Mouse (Mus musculus) thymus, adult 2 months (tissue): ENCODE measurements around the gene E130114P18Rik. TPM values are rescaled to one million over a fixed set of nuclear protein-coding genes. Genes with fewer than 3 reads are reported as not detected.

Source experiments
- DNase-seq: peaks from one replicate; pipeline ENCODE4 v3.0.0; 2021
- H3K27ac ChIP-seq: fragments of 200-500 bp; 2 replicates; pipeline ENCODE4 v1.5.1; 2012; ENCODE audit warnings: low read length, control low read depth; ENCODE audit not compliant: control insufficient read depth, insufficient read depth
- H3K27me3 ChIP-seq: fragments of 200-500 bp; 2 replicates; pipeline ENCODE4 v1.6.1; 2012; ENCODE audit warnings: mild to moderate bottlenecking, low read length, moderate library complexity, mixed read lengths; ENCODE audit not compliant: control insufficient read depth, insufficient read depth
- H3K36me3 ChIP-seq: fragments of 200-500 bp; 2 replicates; pipeline ENCODE4 v1.6.1; 2012; ENCODE audit warnings: mild to moderate bottlenecking, low read length, moderate library complexity; ENCODE audit not compliant: control insufficient read depth, insufficient read depth
- H3K4me1 ChIP-seq: fragments of 200-500 bp; replicated peaks from 2 replicates; pipeline ENCODE4 v1.6.1; 2012; ENCODE audit warnings: low read length; ENCODE audit not compliant: control insufficient read depth, insufficient read depth
- H3K4me3 ChIP-seq: fragments of 200-500 bp; 2 replicates; pipeline ENCODE4 v1.5.1; 2012; ENCODE audit warnings: mild to moderate bottlenecking, low read length, control low read depth, moderate library complexity; ENCODE audit not compliant: control insufficient read depth, insufficient read depth
- CTCF ChIP-seq: fragments of 200-500 bp; IDR thresholded peaks from 2 replicates; pipeline ENCODE4 v1.5.1; 2012; ENCODE audit warnings: mild to moderate bottlenecking, control low read depth, low read length, moderate library complexity, borderline replicate concordance; ENCODE audit not compliant: control insufficient read depth, poor library complexity, insufficient read depth; ENCODE audit errors: extremely low read depth
- POLR2A ChIP-seq: fragments of 200-500 bp; IDR thresholded peaks from 2 replicates; pipeline ENCODE4 v1.6.1; 2012; ENCODE audit warnings: mild to moderate bottlenecking, low read length, control low read depth, moderate library complexity; ENCODE audit not compliant: control insufficient read depth, poor library complexity, insufficient read depth; ENCODE audit errors: extremely low read depth
- WGBS: fragments of 180-500 bp; shearing (Covaris S2); methylation state at CpG from one replicate; pipeline ENCODE4 v1.1.7; 2018; 5-methylcytosine and 5-hydroxymethylcytosine counted together
- polyA plus RNA-seq: library from polyadenylated mRNA; depleted of rRNA; stranded (reverse); fragments of >200 nt; gene quantifications from 2 replicates; pipeline ENCODE4 v1.2.3, GENCODE M21; 2012

E130114P18Rik gene
- polyA plus RNA-seq, 1 experiment: 0.09 TPM

DNA sequence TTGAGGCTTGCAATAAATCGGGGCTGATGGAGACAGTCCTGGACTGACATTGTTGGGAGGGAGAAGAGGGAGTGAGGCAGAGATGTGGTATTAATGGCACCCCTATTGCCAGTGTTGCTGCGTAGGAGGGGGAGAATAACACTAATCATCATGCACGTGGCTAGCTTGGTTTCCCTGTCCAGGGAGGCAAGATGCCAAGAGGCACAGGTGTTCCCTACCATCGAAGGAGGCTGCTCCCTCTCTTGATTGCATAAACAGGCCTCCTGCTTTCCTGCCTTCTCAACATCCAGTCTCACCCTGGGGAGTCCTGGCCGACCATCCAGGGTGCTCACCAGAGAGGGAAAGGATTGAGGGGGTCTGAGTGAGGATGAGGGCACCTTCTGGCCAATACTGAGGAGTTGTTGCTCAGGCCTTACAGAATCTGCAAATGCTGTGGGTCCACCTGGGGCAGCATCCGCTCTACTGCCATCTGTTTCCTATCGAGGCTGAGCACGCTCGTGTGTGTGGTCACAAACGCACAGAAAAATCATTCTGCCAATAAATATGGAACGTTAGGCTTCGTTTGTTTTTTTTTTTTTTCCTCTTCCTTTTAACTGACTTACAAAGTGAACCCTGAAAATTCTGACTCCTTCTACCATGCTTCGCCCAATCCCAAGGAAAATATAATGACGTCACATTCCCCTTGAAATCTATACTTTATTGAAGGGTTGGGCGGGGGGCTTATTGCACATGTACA, 130.0 kb downstream of the E130114P18Rik start:
- WGBS: 15% methylated on average over 15 of the region's 15 CpGs
- H3K4me3 ChIP-seq: no peak overlapping the region

DNA sequence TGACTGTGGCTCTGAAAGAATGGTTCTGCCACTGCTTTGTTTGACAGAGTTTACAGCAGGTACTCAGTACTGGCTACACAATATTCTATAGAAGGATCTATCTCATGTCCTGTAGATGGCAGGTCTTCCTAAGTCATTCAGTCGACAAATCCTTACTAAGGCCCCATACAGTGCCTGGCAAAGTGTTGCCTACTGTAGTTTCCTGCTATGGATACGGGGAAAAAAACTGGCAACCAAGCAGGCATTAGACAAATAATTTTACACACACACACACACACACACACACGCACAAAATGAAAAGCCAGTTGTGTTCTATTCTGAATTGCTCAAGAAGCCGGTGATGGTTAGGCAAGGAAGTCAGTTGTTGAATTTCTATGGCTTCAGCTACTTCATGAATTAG, 130.6 kb downstream of the E130114P18Rik start:
- WGBS: 76% methylated on average over 4 of the region's 4 CpGs
- Histone ChIP-seq H3K27ac (no peak overlapping the region), H3K4me3 (no peak overlapping the region)

More for the DNA sequence above, 130.0 kb downstream of the E130114P18Rik start:
- TF ChIP-seq POLR2A (no peak), CTCF (no peak)
- no peak for DNase-seq
- Histone ChIP-seq H3K36me3 (no peaks in the 10 kb centered on the region), H3K27me3 (no peaks in the 10 kb centered on the region), H3K27ac (no peak overlapping the region), H3K4me1 (peaks cover 5% of the 10 kb centered on the region)

DNA sequence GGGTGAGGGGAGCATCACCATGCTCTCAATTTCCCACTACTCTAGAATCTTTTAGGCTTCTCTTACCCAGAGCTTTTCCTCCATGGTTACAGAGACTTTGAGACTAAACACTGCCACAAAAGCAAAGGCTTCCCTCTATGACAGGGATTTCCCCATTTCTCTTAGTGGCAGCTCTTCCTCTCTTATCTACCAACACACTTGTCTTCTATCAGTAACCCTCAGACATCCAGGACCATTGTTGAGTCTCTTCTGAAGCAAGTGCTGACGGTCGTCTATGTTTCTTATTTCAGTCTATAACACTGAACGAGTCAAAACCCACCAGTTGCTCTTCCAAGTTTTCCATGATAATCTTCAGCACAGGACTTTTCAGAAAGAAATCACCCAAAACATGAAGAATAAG, 137.5 kb downstream of the E130114P18Rik start:
- DNase-seq: no peak
- H3K36me3 ChIP-seq: no peaks in the 10 kb centered on the region
- WGBS: 43% methylated on average over 3 of the region's 3 CpGs
- TF ChIP-seq CTCF (no peak), POLR2A (no peak)
- H3K4me1 ChIP-seq: no peaks in the 10 kb centered on the region
- no peak overlapping the region for H3K27ac ChIP-seq
- no peak overlapping the region for H3K4me3 ChIP-seq
- no peaks in the 10 kb centered on the region for H3K27me3 ChIP-seq

More for the DNA sequence above, 130.6 kb downstream of the E130114P18Rik start:
- TF ChIP-seq POLR2A: no peak
- TF ChIP-seq CTCF: no peak
- DNase-seq: no peak
- Histone ChIP-seq H3K4me1 (peaks cover 5% of the 10 kb centered on the region), H3K36me3 (no peaks in the 10 kb centered on the region), H3K27me3 (no peaks in the 10 kb centered on the region)

DNA sequence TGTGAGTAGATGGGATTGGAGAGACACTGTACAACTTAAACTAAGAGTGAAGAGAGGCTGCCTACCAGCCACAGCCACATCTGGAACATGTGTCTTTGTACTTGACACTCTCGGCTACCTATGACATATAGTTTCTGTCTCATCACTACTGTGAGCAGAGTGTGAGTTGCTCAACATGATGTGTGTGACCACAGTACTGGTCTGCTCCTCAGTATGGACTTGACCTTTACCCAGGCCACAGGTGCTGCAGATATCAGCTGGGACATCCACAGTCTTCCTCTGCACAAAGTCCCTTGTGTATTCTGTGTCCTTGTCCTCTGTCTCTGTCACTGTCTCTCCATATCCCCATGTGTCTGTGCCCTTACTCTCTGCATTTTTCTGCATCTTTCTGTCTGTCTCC, 141.3 kb downstream of the E130114P18Rik start:
- no peaks in the 10 kb centered on the region for H3K27me3 ChIP-seq
- H3K27ac ChIP-seq: no peak overlapping the region
- H3K4me3 ChIP-seq: no peak overlapping the region
- TF ChIP-seq POLR2A (no peak), CTCF (no peak)
- 94% methylated on average over 1 of the region's 1 CpGs for WGBS
- no peaks in the 10 kb centered on the region for H3K36me3 ChIP-seq
- DNase-seq: no peak
- no peaks in the 10 kb centered on the region for H3K4me1 ChIP-seq

DNA sequence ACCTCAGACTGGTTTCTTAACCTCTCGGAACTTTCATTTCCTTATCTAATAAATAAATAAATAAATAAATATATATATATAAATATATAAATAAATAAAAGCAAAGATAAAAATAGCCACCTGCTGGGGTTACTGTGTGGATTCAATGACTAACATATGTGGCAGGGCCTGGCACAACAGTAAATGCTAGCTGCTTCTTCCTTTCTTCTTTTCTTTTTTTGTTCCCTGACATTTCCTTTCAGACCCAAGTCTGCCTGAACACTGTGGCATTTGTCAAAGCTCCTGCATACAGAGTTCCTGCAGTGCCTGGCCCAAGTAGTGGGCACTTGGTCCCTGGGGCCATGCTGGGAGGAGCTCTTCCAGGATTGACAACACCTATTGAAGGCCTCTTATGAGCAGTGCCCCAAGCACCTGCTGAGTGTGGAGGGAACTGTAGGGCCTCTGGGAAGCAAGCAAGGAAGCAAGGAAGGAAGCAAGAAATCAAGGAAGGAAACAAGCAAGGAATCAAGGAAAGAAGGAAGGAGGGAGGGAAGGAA, 142.1 kb downstream of the E130114P18Rik start:
- TF ChIP-seq CTCF: no peak
- TF ChIP-seq POLR2A: no peak
- no peaks in the 10 kb centered on the region for H3K36me3 ChIP-seq
- no peak overlapping the region for H3K27ac ChIP-seq
- no peaks in the 10 kb centered on the region for H3K4me1 ChIP-seq
- H3K27me3 ChIP-seq: no peaks in the 10 kb centered on the region
- no peak for DNase-seq
- no peak overlapping the region for H3K4me3 ChIP-seq
- 97% methylated on average over 1 of the region's 1 CpGs for WGBS

DNA sequence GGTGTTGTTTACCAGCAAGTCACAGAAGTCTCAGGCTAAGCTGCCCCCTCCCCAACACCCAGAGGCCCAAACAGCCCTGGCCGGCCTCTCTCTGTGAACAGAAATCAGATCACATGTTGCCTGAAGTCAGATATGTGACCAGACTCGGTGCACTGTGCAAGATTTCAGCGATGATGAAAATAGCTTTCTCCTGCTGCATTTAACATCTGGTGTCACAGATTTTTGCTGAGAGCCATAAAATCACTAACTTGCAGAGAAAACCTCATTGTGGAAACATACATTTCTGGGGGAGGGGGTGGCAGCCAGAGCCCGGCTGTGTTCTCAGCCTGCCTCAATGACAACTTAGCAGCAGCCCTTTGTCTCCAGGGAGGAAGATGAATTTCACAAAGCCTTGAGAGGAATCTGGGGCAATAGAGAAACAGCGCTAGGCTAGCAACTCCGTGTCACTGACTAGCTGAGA, 142.6 kb downstream of the E130114P18Rik start:
- TF ChIP-seq CTCF (no peak), POLR2A (no peak)
- DNase-seq: no peak
- Histone ChIP-seq H3K27ac (no peak overlapping the region), H3K4me3 (no peak overlapping the region), H3K4me1 (no peaks in the 10 kb centered on the region), H3K36me3 (no peaks in the 10 kb centered on the region), H3K27me3 (no peaks in the 10 kb centered on the region)
- WGBS: 90% methylated on average over 6 of the region's 6 CpGs
